Mouse (Mus musculus) G1E (cell line): ENCODE measurements at regions not wholly inside any gene's neighbourhood (a gene's known extent, or its start where the extent isn't known, plus 50 kb on each side); places are given as distances from the start of the nearest gene placed in this dataset.

Experiments used
- ATAC-seq: 2 replicates; pipeline ENCODE4 v1.8.0; 2016; ENCODE audit warnings: mild to moderate bottlenecking; ENCODE audit not compliant: insufficient number of reproducible peaks, poor library complexity, low FRiP score, severe bottlenecking; ENCODE audit errors: extremely low read depth
- DNase-seq: peaks from one replicate; pipeline ENCODE4 v3.0.0; 2012; ENCODE audit warnings: low spot score
- H3K27me3 ChIP-seq: 2 replicates; pipeline ENCODE4 v1.6.1; 2012; ENCODE audit warnings: mild to moderate bottlenecking, low read length, inconsistent platforms; ENCODE audit not compliant: insufficient read depth
- H3K36me3 ChIP-seq: replicated peaks from 2 replicates; pipeline ENCODE3; 2012; ENCODE audit warnings: mild to moderate bottlenecking, inconsistent platforms
- H3K4me1 ChIP-seq: 2 replicates; pipeline ENCODE4 v1.6.1; 2012; ENCODE audit warnings: low read depth, low read length, inconsistent platforms, mixed read lengths; ENCODE audit not compliant: insufficient read depth
- H3K4me3 ChIP-seq: 2 replicates; pipeline ENCODE4 v1.5.1; 2012; ENCODE audit warnings: low read depth, mild to moderate bottlenecking, inconsistent platforms, low read length, moderate library complexity, mixed read lengths
- H3K9me3 ChIP-seq: replicated peaks from 2 replicates; pipeline ENCODE4 v1.6.1; 2012; ENCODE audit warnings: inconsistent platforms
- CTCF ChIP-seq: IDR thresholded peaks from 2 replicates; pipeline ENCODE4 v1.5.1; 2012; ENCODE audit warnings: low read depth, low read length, inconsistent platforms, mixed read lengths
- GATA1 ChIP-seq: IDR thresholded peaks from 2 replicates; pipeline ENCODE4 v1.6.1; 2012; ENCODE audit warnings: borderline replicate concordance, low read length, inconsistent platforms, mixed read lengths
- GATA2 ChIP-seq: IDR thresholded peaks from 2 replicates; pipeline ENCODE4 v1.6.1; 2012; ENCODE audit warnings: low read depth, low read length, inconsistent platforms, borderline replicate concordance
- POLR2AphosphoS5 ChIP-seq: IDR thresholded peaks from 2 replicates; pipeline ENCODE4 v1.6.1; 2012; ENCODE audit warnings: low read depth, low read length, inconsistent platforms; ENCODE audit not compliant: insufficient replicate concordance
- TAL1 ChIP-seq: conservative IDR thresholded peaks from 2 replicates; pipeline ENCODE4 v1.6.1; 2012; ENCODE audit warnings: low read depth, low read length, inconsistent platforms, mixed read lengths

- no peak for DNase-seq
- Histone ChIP-seq H3K27me3 (peaks cover 3% of the 10 kb centered on the region; the same call in 1 of the 2 replicates), H3K36me3 (no peaks in the 10 kb centered on the region), H3K4me1 (no peaks in the 10 kb centered on the region), H3K9me3 (no peaks in the 10 kb centered on the region), H3K4me3 (no peak overlapping the region)
- no peak for ATAC-seq
- no peak for TF ChIP-seq GATA1
- TF ChIP-seq GATA2: no peak
- no peak for TF ChIP-seq TAL1
- no peak for TF ChIP-seq POLR2AphosphoS5
- TF ChIP-seq CTCF: no peak
These were observed 103.0 kb upstream of the Tmem260 start for GRCm38 (mm10) chr14:48342944-48343343.

DNA sequence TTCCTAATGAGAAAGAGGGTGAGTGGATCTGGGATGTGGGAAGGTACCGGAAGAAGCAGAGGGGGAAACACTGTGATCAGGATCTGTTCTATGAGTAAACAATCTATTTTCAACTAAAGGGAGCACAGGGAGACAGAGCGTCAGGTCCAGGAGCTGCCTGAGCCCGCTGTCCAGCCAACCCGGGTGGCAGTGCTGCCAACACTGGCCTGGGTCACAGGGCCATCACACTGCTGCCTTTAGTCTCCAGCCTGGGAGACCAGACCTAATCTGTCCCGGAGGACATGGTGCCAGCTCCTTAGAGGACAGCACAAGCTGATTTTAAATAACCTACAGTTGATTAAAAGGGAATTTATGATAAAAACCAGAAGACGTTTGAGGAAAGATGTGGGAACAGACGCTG lies 100.0 kb upstream of the Tmem260 start:
- Histone ChIP-seq H3K27me3 (peaks cover 3% of the 10 kb centered on the region; the same call in 1 of the 2 replicates), H3K9me3 (no peaks in the 10 kb centered on the region), H3K4me1 (no peaks in the 10 kb centered on the region), H3K4me3 (no peak overlapping the region), H3K36me3 (no peaks in the 10 kb centered on the region)
- no peak for TF ChIP-seq TAL1
- no peak for DNase-seq
- ATAC-seq: no peak

- H3K4me1 ChIP-seq: no peaks in the 10 kb centered on the region
- no peak for DNase-seq
These were observed 96.4 kb upstream of the Tmem260 start for GRCm38 (mm10) chr14:48349392-48350044.

GRCm38 (mm10) chr14:48351652-48352051 lies 94.3 kb upstream of the Tmem260 start:
- Histone ChIP-seq H3K27me3 (no peaks in the 10 kb centered on the region), H3K36me3 (no peaks in the 10 kb centered on the region), H3K4me3 (no peak overlapping the region), H3K9me3 (no peaks in the 10 kb centered on the region), H3K4me1 (no peaks in the 10 kb centered on the region)
- TF ChIP-seq TAL1 (no peak), CTCF (no peak), GATA2 (no peak), GATA1 (no peak), POLR2AphosphoS5 (no peak)
- DNase-seq (no peak), ATAC-seq (no peak)

More at GRCm38 (mm10) chr14:48349392-48350044, 96.4 kb upstream of the Tmem260 start:
- Histone ChIP-seq H3K4me3 (no peak overlapping the region), H3K9me3 (no peaks in the 10 kb centered on the region), H3K36me3 (no peaks in the 10 kb centered on the region), H3K27me3 (peaks cover 3% of the 10 kb centered on the region; the same call in 1 of the 2 replicates)
- no peak for ATAC-seq
- TF ChIP-seq POLR2AphosphoS5 (no peak), CTCF (no peak), TAL1 (no peak), GATA2 (no peak), GATA1 (no peak)

- Histone ChIP-seq H3K36me3 (no peaks in the 10 kb centered on the region), H3K4me3 (no peak overlapping the region), H3K27me3 (no peaks in the 10 kb centered on the region), H3K4me1 (no peaks in the 10 kb centered on the region), H3K9me3 (no peaks in the 10 kb centered on the region)
- DNase-seq (no peak), ATAC-seq (no peak)
- TF ChIP-seq GATA2 (no peak), TAL1 (no peak), GATA1 (no peak), POLR2AphosphoS5 (no peak), CTCF (no peak)
These were observed 93.1 kb upstream of the Tmem260 start for GRCm38 (mm10) chr14:48352825-48353224.

- no peak for ATAC-seq
- TF ChIP-seq GATA2: no peak
- no peak for TF ChIP-seq TAL1
- no peak for TF ChIP-seq CTCF
- no peak for TF ChIP-seq GATA1
- no peak for TF ChIP-seq POLR2AphosphoS5
- no peaks in the 10 kb centered on the region for H3K36me3 ChIP-seq
These were observed 91.7 kb upstream of the Tmem260 start for GRCm38 (mm10) chr14:48354176-48354575.

GRCm38 (mm10) chr14:48357441-48357840 lies 88.5 kb upstream of the Tmem260 start:
- Histone ChIP-seq H3K4me3 (no peak overlapping the region), H3K27me3 (no peaks in the 10 kb centered on the region), H3K9me3 (no peaks in the 10 kb centered on the region), H3K36me3 (no peaks in the 10 kb centered on the region), H3K4me1 (no peaks in the 10 kb centered on the region)
- DNase-seq: no peak
- no peak for ATAC-seq
- TF ChIP-seq CTCF (no peak), POLR2AphosphoS5 (no peak), GATA2 (no peak), TAL1 (no peak)

More at GRCm38 (mm10) chr14:48354176-48354575, 91.7 kb upstream of the Tmem260 start:
- H3K9me3 ChIP-seq: no peaks in the 10 kb centered on the region
- H3K27me3 ChIP-seq: no peaks in the 10 kb centered on the region
- H3K4me3 ChIP-seq: no peak overlapping the region
- H3K4me1 ChIP-seq: no peaks in the 10 kb centered on the region
- no peak for DNase-seq
